Mouse (Mus musculus): ENCODE data around the gene Tceanc. TPM values are rescaled to one million over a fixed set of nuclear protein-coding genes. Genes with fewer than 3 reads are reported as not detected.

Tceanc gene
- polyA plus RNA-seq, 1 experiment from 2014 or later: 3.1 TPM

GRCm38 (mm10) chrX:166535138-166535537 is 16.8 kb upstream of the Tceanc start:
- H3K27me3 ChIP-seq (replicated peaks; ENCODE audit: control insufficient read depth, insufficient read depth, low read length): no peaks in the 10 kb centered on the region
- ATAC-seq: peak; percentile 29; the same call in 1 of the 2 replicates
- H3K9me3 ChIP-seq (ENCODE audit: control insufficient read depth): no peaks in the 10 kb centered on the region
- H3K36me3 ChIP-seq (ENCODE audit: control insufficient read depth, insufficient read depth): no peaks in the 10 kb centered on the region
- no peaks in the 10 kb centered on the region for H3K4me1 ChIP-seq (replicated peaks; ENCODE audit: control insufficient read depth, insufficient read depth, low read length)
- no peak overlapping the region for H3K9ac ChIP-seq (ENCODE audit: low read depth, low read length)
- no peak overlapping the region for H3K4me2 ChIP-seq (replicated peaks; ENCODE audit: low read depth)
- H3K27ac ChIP-seq (ENCODE audit: low read depth, low read length): no peak overlapping the region
- no peak overlapping the region for H3K4me3 ChIP-seq (ENCODE audit: low read depth, low read length)
- no peak for TF ChIP-seq CTCF (IDR thresholded peaks at IDR 0.05; ENCODE audit: low read depth)
- WGBS: 32% methylated on average over 4 of the region's 4 CpGs

- H3K27ac ChIP-seq (ENCODE audit: low read depth, low read length): peak overlapping the region; percentile 50; the same call in 1 of the 2 replicates
- H3K27me3 ChIP-seq (replicated peaks; ENCODE audit: control insufficient read depth, insufficient read depth, low read length): no peaks in the 10 kb centered on the region
- H3K4me2 ChIP-seq (replicated peaks; ENCODE audit: low read depth): no peak overlapping the region
- H3K9ac ChIP-seq (ENCODE audit: low read depth, low read length): no peak overlapping the region
- no peaks in the 10 kb centered on the region for H3K9me3 ChIP-seq (ENCODE audit: control insufficient read depth)
- TF ChIP-seq CTCF (IDR thresholded peaks at IDR 0.05; ENCODE audit: low read depth): no peak
- H3K4me3 ChIP-seq (ENCODE audit: low read depth, low read length): no peak overlapping the region
- ATAC-seq: peak; percentile 92
- 54% methylated on average over 4 of the region's 4 CpGs for WGBS
- H3K36me3 ChIP-seq (ENCODE audit: control insufficient read depth, insufficient read depth): no peaks in the 10 kb centered on the region
- no peaks in the 10 kb centered on the region for H3K4me1 ChIP-seq (replicated peaks; ENCODE audit: control insufficient read depth, insufficient read depth, low read length)
Observed at GRCm38 (mm10) chrX:166533432-166533831, 15.1 kb upstream of the Tceanc start.

GRCm38 (mm10) chrX:166531671-166532070 is 13.3 kb upstream of the Tceanc start:
- Histone ChIP-seq H3K9me3 (ENCODE audit: control insufficient read depth) (no peaks in the 10 kb centered on the region), H3K4me1 (replicated peaks; ENCODE audit: control insufficient read depth, insufficient read depth, low read length) (no peaks in the 10 kb centered on the region), H3K4me3 (ENCODE audit: low read depth, low read length) (no peak overlapping the region), H3K36me3 (ENCODE audit: control insufficient read depth, insufficient read depth) (no peaks in the 10 kb centered on the region), H3K27me3 (replicated peaks; ENCODE audit: control insufficient read depth, insufficient read depth, low read length) (no peaks in the 10 kb centered on the region), H3K27ac (ENCODE audit: low read depth, low read length) (no peak overlapping the region), H3K9ac (ENCODE audit: low read depth, low read length) (no peak overlapping the region), H3K4me2 (replicated peaks; ENCODE audit: low read depth) (no peak overlapping the region)
- ATAC-seq: peak; percentile 74
- TF ChIP-seq CTCF (IDR thresholded peaks at IDR 0.05; ENCODE audit: low read depth): no peak
- WGBS: 34% methylated on average over 6 of the region's 6 CpGs

DNA sequence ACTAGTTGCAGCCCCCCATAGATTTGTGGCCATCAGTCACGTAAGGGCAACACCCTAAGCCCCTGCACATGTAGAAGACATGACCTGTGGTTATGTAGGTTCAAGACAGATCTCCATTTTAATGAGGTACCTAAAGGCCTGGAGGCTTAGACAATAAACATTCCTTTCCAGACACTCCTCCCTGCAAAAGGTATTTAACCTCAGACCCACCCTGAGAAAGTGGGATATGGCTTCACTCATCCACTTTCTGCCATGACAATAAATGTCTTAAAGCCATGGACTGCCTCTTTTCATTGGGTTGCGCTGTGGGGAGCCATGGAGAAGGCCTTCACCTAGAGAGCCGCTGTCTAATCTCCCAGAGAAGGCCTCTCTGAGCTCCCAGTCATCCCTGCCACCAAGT is 9.8 kb upstream of the Tceanc start:
- TF ChIP-seq CTCF (IDR thresholded peaks at IDR 0.05; ENCODE audit: low read depth): no peak
- H3K27ac ChIP-seq (ENCODE audit: low read depth, low read length): no peak overlapping the region
- H3K27me3 ChIP-seq (replicated peaks; ENCODE audit: control insufficient read depth, insufficient read depth, low read length): no peaks in the 10 kb centered on the region
- H3K9me3 ChIP-seq (ENCODE audit: control insufficient read depth): no peaks in the 10 kb centered on the region
- ATAC-seq: no peak
- WGBS: 95% methylated on average over 3 of the region's 3 CpGs
- H3K4me1 ChIP-seq (replicated peaks; ENCODE audit: control insufficient read depth, insufficient read depth, low read length): no peaks in the 10 kb centered on the region
- H3K4me3 ChIP-seq (ENCODE audit: low read depth, low read length): no peak overlapping the region
- no peak overlapping the region for H3K4me2 ChIP-seq (replicated peaks; ENCODE audit: low read depth)
- H3K9ac ChIP-seq (ENCODE audit: low read depth, low read length): no peak overlapping the region
- H3K36me3 ChIP-seq (ENCODE audit: control insufficient read depth, insufficient read depth): no peaks in the 10 kb centered on the region

DNA sequence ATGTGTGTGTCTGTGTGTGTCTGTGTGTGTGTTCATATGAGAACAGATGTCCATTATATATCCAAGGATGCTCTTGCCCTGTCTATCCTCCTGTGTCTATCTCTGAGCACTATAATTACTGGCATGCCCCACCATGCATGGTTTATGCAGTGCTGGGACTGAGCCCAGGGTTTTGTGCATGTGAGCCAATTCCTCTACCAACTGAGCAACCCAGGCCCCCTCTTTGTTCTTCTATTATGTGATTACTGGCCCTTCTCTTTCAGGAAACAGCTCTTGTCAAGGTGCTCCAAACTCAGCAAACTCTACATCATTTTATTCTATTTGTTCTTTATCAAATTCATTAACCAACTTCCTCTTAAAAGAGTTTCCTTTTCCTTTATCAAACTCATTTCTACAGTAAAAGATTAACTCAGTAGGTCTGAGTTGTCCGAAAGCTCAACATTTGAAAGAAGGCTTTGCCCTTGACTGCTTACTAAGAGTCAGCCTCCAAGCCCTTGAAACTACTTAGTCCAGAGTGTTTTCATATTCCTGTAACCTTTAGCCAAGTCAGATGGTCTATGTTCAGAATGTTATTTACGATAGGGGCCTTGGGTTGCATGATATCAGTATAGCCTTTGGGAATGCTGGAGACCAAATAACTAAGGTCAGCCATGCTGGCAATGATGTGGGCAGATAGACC is 7.4 kb upstream of the Tceanc start:
- TF ChIP-seq CTCF (IDR thresholded peaks at IDR 0.05; ENCODE audit: low read depth): no peak
- 0 out of 2 replicates have a peak, but pooled peaks have one; percentile 28 for ATAC-seq
- H3K27ac ChIP-seq (ENCODE audit: low read depth, low read length): no peak overlapping the region

GRCm38 (mm10) chrX:166520782-166521181 is 2.4 kb upstream of the Tceanc start:
- Histone ChIP-seq H3K4me1 (replicated peaks; ENCODE audit: control insufficient read depth, insufficient read depth, low read length) (no peaks in the 10 kb centered on the region), H3K4me3 (ENCODE audit: low read depth, low read length) (no peak overlapping the region), H3K9me3 (ENCODE audit: control insufficient read depth) (no peaks in the 10 kb centered on the region), H3K27me3 (replicated peaks; ENCODE audit: control insufficient read depth, insufficient read depth, low read length) (no peaks in the 10 kb centered on the region), H3K27ac (ENCODE audit: low read depth, low read length) (no peak overlapping the region), H3K36me3 (ENCODE audit: control insufficient read depth, insufficient read depth) (no peaks in the 10 kb centered on the region), H3K4me2 (replicated peaks; ENCODE audit: low read depth) (no peak overlapping the region), H3K9ac (ENCODE audit: low read depth, low read length) (no peak overlapping the region)
- TF ChIP-seq CTCF (IDR thresholded peaks at IDR 0.05; ENCODE audit: low read depth): no peak
- WGBS: 87% methylated on average over 5 of the region's 5 CpGs
- ATAC-seq: no peak

More for the DNA sequence above, 7.4 kb upstream of the Tceanc start:
- Histone ChIP-seq H3K9ac (ENCODE audit: low read depth, low read length) (no peak overlapping the region), H3K9me3 (ENCODE audit: control insufficient read depth) (no peaks in the 10 kb centered on the region), H3K36me3 (ENCODE audit: control insufficient read depth, insufficient read depth) (no peaks in the 10 kb centered on the region), H3K4me1 (replicated peaks; ENCODE audit: control insufficient read depth, insufficient read depth, low read length) (no peaks in the 10 kb centered on the region), H3K4me3 (ENCODE audit: low read depth, low read length) (no peak overlapping the region), H3K4me2 (replicated peaks; ENCODE audit: low read depth) (no peak overlapping the region), H3K27me3 (replicated peaks; ENCODE audit: control insufficient read depth, insufficient read depth, low read length) (no peaks in the 10 kb centered on the region)
- 56% methylated on average over 2 of the region's 2 CpGs for WGBS

Data from intestine, postnatal 0 days (tissue).